Mouse (Mus musculus) stomach, embryonic 14.5 days (tissue): ENCODE data around the gene Fam219b. TPM values are rescaled to one million over a fixed set of nuclear protein-coding genes. Genes with fewer than 3 reads are reported as not detected.

ENCODE experiments used
- ATAC-seq: fragments of 200-750 bp; cut with Nextera tagmentation; 2 replicates; pipeline ENCODE4 v1.8.0; 2017; ENCODE audit warnings: low read depth, moderate TSS enrichment; ENCODE audit not compliant: insufficient number of reproducible peaks, insufficient read depth, low FRiP score
- H3K27ac ChIP-seq: fragments of 300-500 bp; sonication (generic); 2 replicates; pipeline ENCODE4 v1.5.1; 2014; ENCODE audit warnings: mild to moderate bottlenecking, low read length, moderate library complexity, mixed read lengths
- H3K27me3 ChIP-seq: fragments of 300-500 bp; sonication (generic); 2 replicates; pipeline ENCODE4 v1.6.1; 2014; ENCODE audit warnings: low read length, control low read depth, mixed read lengths; ENCODE audit not compliant: control insufficient read depth, insufficient read depth
- H3K36me3 ChIP-seq: fragments of 300-500 bp; sonication (generic); 2 replicates; pipeline ENCODE4 v1.6.1; 2014; ENCODE audit warnings: mild to moderate bottlenecking, control low read depth, low read length, moderate library complexity, mixed read lengths; ENCODE audit not compliant: control insufficient read depth, insufficient read depth
- H3K4me1 ChIP-seq: fragments of 300-500 bp; sonication (generic); 2 replicates; pipeline ENCODE4 v1.6.1; 2014; ENCODE audit warnings: low read length, control low read depth, mixed read lengths; ENCODE audit not compliant: control insufficient read depth, insufficient read depth
- H3K4me2 ChIP-seq: fragments of 300-500 bp; sonication (generic); replicated peaks from 2 replicates; pipeline ENCODE4 v1.6.1; 2014; ENCODE audit warnings: low read depth, low read length, control low read depth
- H3K4me3 ChIP-seq: fragments of 300-500 bp; sonication (generic); 2 replicates; pipeline ENCODE4 v1.5.1; 2014; ENCODE audit warnings: low read depth, low read length, control low read depth
- H3K9ac ChIP-seq: fragments of 300-500 bp; sonication (generic); replicated peaks from 2 replicates; pipeline ENCODE4 v1.6.1; 2014; ENCODE audit warnings: low read depth, mild to moderate bottlenecking, control low read depth, low read length, moderate library complexity, mixed read lengths
- H3K9me3 ChIP-seq: fragments of 300-500 bp; sonication (generic); 2 replicates; pipeline ENCODE4 v1.6.1; 2016; ENCODE audit warnings: low read depth, low read length, control low read depth; ENCODE audit not compliant: control insufficient read depth
- WGBS: fragments of 180-500 bp; shearing (Covaris S2); extraction: QIAGEN DNeasy Blood & Tissue Kit; methylation state at CpG from one replicate; pipeline ENCODE4 v1.1.7; 2014; 5-methylcytosine and 5-hydroxymethylcytosine counted together
- polyA plus RNA-seq: library from polyadenylated mRNA; unstranded; fragments of >200 nt; fragmentation: Nextera tagmentation; extraction: Ambion mirVana; gene quantifications from 2 replicates; pipeline ENCODE4 v1.2.1, GENCODE M21; 2014

Fam219b gene
- polyA plus RNA-seq, 1 experiment from 2014 or later, result 23.6 TPM

DNA sequence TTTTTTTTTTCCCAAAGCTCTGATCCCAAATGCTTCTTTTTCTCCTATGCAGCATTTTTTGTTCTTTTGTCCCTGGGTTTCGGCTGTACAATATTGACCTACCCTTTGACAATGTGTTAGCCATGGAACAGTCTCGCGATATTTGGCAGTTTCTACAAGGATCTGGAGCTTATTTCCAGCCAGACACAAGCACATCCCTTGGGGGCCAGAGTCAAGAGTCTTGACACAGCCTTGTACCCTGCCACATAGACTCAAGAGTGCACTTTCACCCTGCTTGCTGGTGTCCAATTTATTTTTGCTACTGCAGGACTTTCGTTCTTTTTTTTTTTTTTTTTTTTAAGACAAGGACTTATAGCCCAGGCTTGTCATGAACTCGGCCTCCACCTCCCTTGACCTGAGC is 966 bp upstream of the Fam219b start:
- H3K9me3 ChIP-seq, result no peaks in the 10 kb centered on the region
- H3K9ac ChIP-seq, result no peak overlapping the region
- H3K27me3 ChIP-seq, result no peaks in the 10 kb centered on the region
- H3K36me3 ChIP-seq, result peaks cover 37% of the 10 kb centered on the region
- no peak for ATAC-seq
- H3K4me1 ChIP-seq, result peaks cover 9% of the 10 kb centered on the region; the same call in 1 of the 2 replicates
- H3K4me2 ChIP-seq, result no peak overlapping the region
- WGBS, result 86% methylated on average over 5 of the region's 5 CpGs
- H3K4me3 ChIP-seq, result no peak overlapping the region
- H3K27ac ChIP-seq, result no peak overlapping the region

DNA sequence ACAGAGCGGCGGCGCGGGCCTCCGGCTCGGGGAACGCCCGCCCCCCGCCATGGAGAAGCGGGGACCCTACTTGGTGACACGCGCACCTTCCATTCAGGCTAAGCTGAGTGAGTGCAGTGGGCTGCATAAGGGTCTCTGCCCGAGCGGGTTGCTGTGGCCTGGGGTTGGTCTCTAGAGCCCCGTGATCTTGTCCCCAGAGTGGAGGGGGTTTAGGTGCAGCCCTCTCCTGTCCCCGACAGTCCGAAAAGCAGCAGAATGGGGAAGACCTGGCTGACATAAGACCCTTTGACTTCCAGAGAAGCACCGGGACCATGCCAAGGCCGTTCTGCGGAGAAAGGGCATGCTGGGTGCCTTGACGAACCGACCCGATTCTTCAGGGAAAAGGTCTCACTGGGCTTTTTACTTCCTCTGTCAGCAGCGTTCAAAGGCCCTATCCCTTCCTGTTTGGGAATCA is 427 bp downstream of the Fam219b start:
- peak; percentile 69 for ATAC-seq

DNA sequence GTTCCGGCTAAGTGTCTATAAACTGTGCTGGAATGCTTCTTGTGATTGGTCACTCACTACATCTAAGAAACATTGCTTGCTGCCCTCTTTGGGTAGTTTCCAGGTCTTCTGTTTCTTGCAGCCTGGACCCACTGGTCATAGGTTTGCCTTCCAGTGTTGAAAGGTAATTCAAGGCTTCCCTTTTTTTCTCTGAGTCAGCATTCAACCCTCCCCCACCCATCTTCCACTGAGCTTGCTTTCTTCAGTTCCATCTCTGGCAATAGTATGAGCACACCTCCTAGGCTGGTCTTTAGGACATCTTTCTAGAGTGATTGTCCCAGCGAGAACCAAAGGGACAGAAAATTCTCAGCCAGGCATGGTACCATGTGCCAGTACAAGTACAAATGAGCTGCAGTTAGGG is 2.2 kb downstream of the Fam219b start:
- Histone ChIP-seq H3K9me3 (no peaks in the 10 kb centered on the region), H3K27ac (no peak overlapping the region), H3K36me3 (peaks cover 42% of the 10 kb centered on the region), H3K4me2 (no peak overlapping the region), H3K9ac (no peak overlapping the region), H3K27me3 (no peaks in the 10 kb centered on the region), H3K4me1 (peaks cover 9% of the 10 kb centered on the region; the same call in 1 of the 2 replicates), H3K4me3 (no peak overlapping the region)
- WGBS, result 89% methylated on average over 2 of the region's 2 CpGs
- no peak for ATAC-seq

More for the DNA sequence above, 427 bp downstream of the Fam219b start:
- peak overlapping the region; percentile 81 for H3K27ac ChIP-seq
- peak overlapping the region; percentile 91 for H3K4me3 ChIP-seq
- no peaks in the 10 kb centered on the region for H3K27me3 ChIP-seq
- no peaks in the 10 kb centered on the region for H3K9me3 ChIP-seq
- peaks cover 36% of the 10 kb centered on the region for H3K36me3 ChIP-seq
- H3K4me1 ChIP-seq, result peaks cover 9% of the 10 kb centered on the region; the same call in 1 of the 2 replicates
- H3K4me2 ChIP-seq, result peak overlapping the region; percentile 59
- peak overlapping the region; percentile 87 for H3K9ac ChIP-seq
- 0% methylated on average over 24 of the region's 24 CpGs for WGBS

DNA sequence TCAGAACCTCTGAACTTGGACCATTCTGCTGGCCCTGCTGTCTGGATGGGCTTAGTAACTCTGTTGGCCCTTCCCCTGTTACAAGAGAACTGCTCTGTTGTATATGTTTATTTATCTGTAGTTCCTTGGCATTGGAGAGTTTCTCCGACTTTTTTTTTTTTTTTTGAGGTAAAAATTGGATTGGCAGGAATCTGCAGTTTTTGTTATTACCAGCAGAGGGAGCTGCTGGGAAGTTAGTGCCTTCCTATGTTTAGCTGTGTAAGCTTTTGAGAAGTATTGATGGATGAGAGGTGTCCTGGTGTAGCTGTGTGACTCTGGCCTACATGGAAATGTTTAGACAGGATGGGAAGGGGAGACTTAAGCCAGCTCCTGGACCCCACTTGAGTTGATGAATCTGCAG is 4.0 kb downstream of the Fam219b start:
- no peak overlapping the region for H3K9ac ChIP-seq
- no peak overlapping the region for H3K4me2 ChIP-seq
- H3K4me1 ChIP-seq, result peaks cover 9% of the 10 kb centered on the region; the same call in 1 of the 2 replicates
- H3K9me3 ChIP-seq, result no peaks in the 10 kb centered on the region
- no peak overlapping the region for H3K4me3 ChIP-seq
- no peaks in the 10 kb centered on the region for H3K27me3 ChIP-seq
- no peak overlapping the region for H3K27ac ChIP-seq
- 10% methylated on average over 1 of the region's 1 CpGs for WGBS
- no peak for ATAC-seq
- peaks cover 43% of the 10 kb centered on the region for H3K36me3 ChIP-seq

DNA sequence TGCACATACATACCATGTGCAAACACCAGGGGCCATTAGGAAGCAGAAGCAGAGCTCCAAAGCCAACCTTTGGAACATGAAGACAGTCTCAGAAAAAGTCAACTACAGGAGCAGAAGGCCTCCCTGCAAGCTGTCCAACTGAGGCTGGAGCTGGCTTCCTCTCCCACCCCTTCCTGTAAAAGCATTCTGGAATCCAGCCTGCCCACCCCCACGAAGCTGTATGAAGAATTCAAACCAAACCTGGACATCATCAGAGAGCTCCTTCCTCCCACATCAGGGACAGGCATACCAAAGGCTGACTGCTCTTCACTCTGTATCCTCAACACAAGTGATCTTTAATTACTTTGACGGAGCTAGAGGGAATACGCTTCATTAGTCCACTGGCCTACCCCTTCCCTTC is 6.6 kb downstream of the Fam219b start:
- H3K4me3 ChIP-seq, result no peak overlapping the region
- H3K36me3 ChIP-seq, result peaks cover 59% of the 10 kb centered on the region
- no peak overlapping the region for H3K4me2 ChIP-seq
- H3K9ac ChIP-seq, result no peak overlapping the region
- ATAC-seq, result no peak
- no peak overlapping the region for H3K27ac ChIP-seq
- WGBS, result 72% methylated on average over 3 of the region's 3 CpGs
- H3K27me3 ChIP-seq, result no peaks in the 10 kb centered on the region
- no peaks in the 10 kb centered on the region for H3K9me3 ChIP-seq
- 0 out of 2 replicates have a peak, but pooled peaks cover 2% of the 10 kb centered on the region for H3K4me1 ChIP-seq

DNA sequence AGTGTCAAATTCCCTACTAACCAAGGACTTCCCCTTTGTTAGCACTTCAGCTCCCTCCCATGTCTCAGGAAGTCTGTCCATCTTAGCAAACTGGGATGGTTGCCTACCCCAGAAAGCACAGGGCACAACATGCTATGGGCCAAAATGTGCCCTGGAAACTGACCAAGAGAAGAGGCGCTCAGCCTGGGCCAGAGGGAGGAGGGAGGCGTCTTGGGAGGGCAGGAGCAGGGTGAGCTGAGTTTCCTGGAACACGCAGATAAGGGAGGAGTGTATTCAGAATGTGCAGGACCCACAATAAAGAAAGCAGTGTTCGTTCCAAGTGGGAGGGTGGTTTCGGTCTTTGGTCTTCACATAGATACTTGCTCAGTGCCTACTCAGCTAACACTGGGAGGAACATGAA is 10.0 kb downstream of the Fam219b start:
- no peaks in the 10 kb centered on the region for H3K27me3 ChIP-seq
- H3K9ac ChIP-seq, result no peak overlapping the region
- H3K36me3 ChIP-seq, result peaks cover 43% of the 10 kb centered on the region
- 86% methylated on average over 5 of the region's 5 CpGs for WGBS
- no peak for ATAC-seq
- no peak overlapping the region for H3K4me2 ChIP-seq
- no peaks in the 10 kb centered on the region for H3K9me3 ChIP-seq
- no peak overlapping the region for H3K4me3 ChIP-seq
- H3K27ac ChIP-seq, result no peak overlapping the region
- H3K4me1 ChIP-seq, result peaks cover 6% of the 10 kb centered on the region; the same call in 1 of the 2 replicates

DNA sequence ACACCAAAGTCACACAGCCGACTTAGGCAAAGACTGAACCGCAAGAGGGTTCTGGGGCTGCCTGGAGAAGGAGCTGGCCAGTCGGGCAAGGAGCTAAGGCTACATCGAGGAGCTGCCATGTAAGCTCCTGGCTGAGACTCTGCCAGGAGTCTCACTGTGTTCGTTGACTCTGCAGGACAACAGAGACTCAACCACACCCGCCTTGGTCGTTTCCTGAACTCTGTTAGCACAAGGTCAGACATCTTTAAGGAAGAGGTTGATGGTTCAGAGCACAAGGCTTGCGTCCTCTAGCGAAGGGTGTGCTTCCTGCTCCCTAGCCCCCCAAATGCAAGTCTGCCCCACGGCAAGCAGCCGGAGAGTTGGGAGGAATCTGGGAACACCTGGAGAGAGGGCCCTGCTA is 10.5 kb downstream of the Fam219b start:
- Histone ChIP-seq H3K4me2 (no peak overlapping the region), H3K4me1 (peaks cover 6% of the 10 kb centered on the region; the same call in 1 of the 2 replicates), H3K9me3 (no peaks in the 10 kb centered on the region), H3K9ac (no peak overlapping the region), H3K4me3 (no peak overlapping the region), H3K27me3 (no peaks in the 10 kb centered on the region), H3K27ac (no peak overlapping the region), H3K36me3 (peaks cover 37% of the 10 kb centered on the region)
- WGBS, result 84% methylated on average over 11 of the region's 11 CpGs
- ATAC-seq, result no peak

DNA sequence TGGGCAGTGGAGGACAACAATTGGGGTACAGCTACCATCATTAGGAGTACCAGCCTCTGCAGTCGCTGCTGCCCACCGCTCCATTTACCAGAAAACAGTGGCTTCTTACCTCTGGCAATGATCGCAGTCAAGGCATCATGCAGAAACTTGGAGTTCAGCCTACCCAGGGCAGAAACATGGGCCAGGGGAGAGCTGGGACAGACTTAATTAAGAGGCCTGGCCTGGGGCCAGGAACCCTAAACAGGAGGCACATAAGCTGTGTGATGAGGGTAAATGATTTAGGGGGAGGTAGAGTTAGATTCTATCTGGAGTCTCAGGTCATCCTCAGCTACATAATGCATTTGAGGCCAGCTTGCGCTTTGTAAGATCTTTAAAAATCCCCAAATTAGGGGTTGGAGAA is 11.9 kb downstream of the Fam219b start:
- H3K4me1 ChIP-seq, result peaks cover 6% of the 10 kb centered on the region; the same call in 1 of the 2 replicates
- no peaks in the 10 kb centered on the region for H3K9me3 ChIP-seq
- H3K4me2 ChIP-seq, result no peak overlapping the region
- no peak for ATAC-seq
- no peak overlapping the region for H3K27ac ChIP-seq
- H3K4me3 ChIP-seq, result no peak overlapping the region
- H3K36me3 ChIP-seq, result peaks cover 26% of the 10 kb centered on the region
- H3K27me3 ChIP-seq, result no peaks in the 10 kb centered on the region
- H3K9ac ChIP-seq, result no peak overlapping the region
- 95% methylated on average over 4 of the region's 4 CpGs for WGBS
